Mouse (Mus musculus) lung, postnatal 0 days (tissue): ENCODE results near the gene Btbd2. TPM values are rescaled to one million over a fixed set of nuclear protein-coding genes. Genes with fewer than 3 reads are reported as not detected.
A peak's percentile ranks its signal among the peaks of the same experiment; 100 is the strongest.

Experiments used
- ATAC-seq: fragments of 200-750 bp; cut with Nextera tagmentation; 2 replicates; pipeline ENCODE4 v1.8.0; 2017; ENCODE audit warnings: moderate library complexity
- DNase-seq: peaks from one replicate; pipeline ENCODE4 v3.0.0-alpha.2; 2016; ENCODE audit warnings: low spot score
- H3K27ac ChIP-seq: fragments of 300-500 bp; sonication (generic); 2 replicates; pipeline ENCODE4 v1.5.1; 2014; ENCODE audit warnings: antibody characterized with exemption, mild to moderate bottlenecking, low read length, mixed read lengths
- H3K27me3 ChIP-seq: fragments of 300-500 bp; sonication (generic); replicated peaks from 2 replicates; pipeline ENCODE4 v1.6.1; 2014; ENCODE audit warnings: low read length, mixed read lengths; ENCODE audit not compliant: insufficient read depth
- H3K36me3 ChIP-seq: fragments of 300-500 bp; sonication (generic); 2 replicates; pipeline ENCODE4 v1.6.1; 2014; ENCODE audit warnings: low read length, mixed read lengths; ENCODE audit not compliant: insufficient read depth
- H3K4me1 ChIP-seq: fragments of 300-500 bp; sonication (generic); 2 replicates; pipeline ENCODE4 v1.6.1; 2014; ENCODE audit warnings: antibody characterized with exemption, low read depth, low read length, mixed read lengths; ENCODE audit not compliant: insufficient read depth
- H3K4me2 ChIP-seq: fragments of 300-500 bp; sonication (generic); replicated peaks from 2 replicates; pipeline ENCODE4 v1.6.1; 2014; ENCODE audit warnings: low read depth, mild to moderate bottlenecking, low read length, moderate library complexity, mixed read lengths
- H3K4me3 ChIP-seq: fragments of 300-500 bp; sonication (generic); 2 replicates; pipeline ENCODE4 v1.5.1; 2014; ENCODE audit warnings: low read depth, low read length
- H3K9ac ChIP-seq: fragments of 300-500 bp; sonication (generic); replicated peaks from 2 replicates; pipeline ENCODE4 v1.6.1; 2014; ENCODE audit warnings: low read depth, mild to moderate bottlenecking
- H3K9me3 ChIP-seq: fragments of 300-500 bp; sonication (generic); 2 replicates; pipeline ENCODE4 v1.6.1; 2016; ENCODE audit warnings: low read length, mixed read lengths
- CTCF ChIP-seq: IDR thresholded peaks from 2 replicates; pipeline ENCODE4 v1.5.1; 2016; ENCODE audit warnings: antibody characterized with exemption, mild to moderate bottlenecking
- EP300 ChIP-seq: IDR thresholded peaks from 2 replicates; pipeline ENCODE4 v1.6.1; 2016; ENCODE audit warnings: antibody characterized with exemption, mild to moderate bottlenecking, control low read depth
- WGBS: fragments of 180-500 bp; shearing (Covaris S2); extraction: QIAGEN DNeasy Blood & Tissue Kit; methylation state at CpG from one replicate; pipeline ENCODE4 v1.1.7; 2014; 5-methylcytosine and 5-hydroxymethylcytosine counted together
- polyA plus RNA-seq: library from polyadenylated mRNA; unstranded; fragments of >200 nt; fragmentation: Nextera tagmentation; extraction: Ambion mirVana; gene quantifications from 2 replicates; pipeline ENCODE4 v1.2.1, GENCODE M21; 2015

Gene Btbd2
- polyA plus RNA-seq, result 41.7 and 42.9 TPM in 2 replicates

GRCm38 (mm10) chr10:80656863-80657623 lies at the start of gene Btbd2:
Gene Btbd2 (minus strand): TSS chr10:80657071.
- H3K4me2 ChIP-seq, result peak within 1 kb of the TSS; percentile 97
- WGBS, result 21% methylated on average over 15 of the region's 15 CpGs
- H3K36me3 ChIP-seq, result no peaks in the 10 kb centered on the region
- H3K9ac ChIP-seq, result peak within 1 kb of the TSS; percentile 89
- H3K27ac ChIP-seq, result peak within 1 kb of the TSS; percentile 84
- TF ChIP-seq EP300, result no peak
- TF ChIP-seq CTCF, result no peak
- no peaks in the 10 kb centered on the region for H3K27me3 ChIP-seq
- no peaks in the 10 kb centered on the region for H3K9me3 ChIP-seq
- DNase-seq (peak; percentile 57), ATAC-seq (peak; percentile 20)
- peaks cover 5% of the 10 kb centered on the region; the same call in 1 of the 2 replicates for H3K4me1 ChIP-seq
- H3K4me3 ChIP-seq, result peak within 1 kb of the TSS; percentile 87

DNA sequence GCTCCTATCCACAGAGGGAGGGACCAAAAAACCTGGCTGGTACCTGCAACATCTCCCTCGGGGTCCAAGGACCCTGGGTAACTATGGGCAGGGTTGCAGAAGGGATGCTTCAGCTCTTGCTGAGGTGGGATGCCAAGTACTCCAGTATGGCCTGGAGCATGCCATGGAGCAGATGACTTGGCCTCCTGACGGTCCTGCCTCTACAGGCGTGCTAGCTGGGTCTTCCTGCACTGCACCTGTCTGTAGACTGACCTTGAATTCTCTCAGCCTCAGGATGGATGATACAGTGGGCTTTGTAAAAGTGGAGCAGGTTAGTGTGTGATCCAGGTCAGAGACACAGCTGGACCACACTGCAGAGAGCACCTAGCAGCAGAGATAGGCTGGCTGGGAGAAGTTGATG lies 48.6 kb upstream of the Btbd2 start:
- WGBS, result 82% methylated on average over 3 of the region's 3 CpGs
- no peaks in the 10 kb centered on the region for H3K27me3 ChIP-seq
- H3K9me3 ChIP-seq, result no peaks in the 10 kb centered on the region
- H3K4me3 ChIP-seq, result no peak overlapping the region
- ATAC-seq, result no peak
- H3K9ac ChIP-seq, result no peak overlapping the region
- TF ChIP-seq EP300 (no peak), CTCF (no peak)
- H3K4me1 ChIP-seq, result peaks cover 12% of the 10 kb centered on the region
- H3K36me3 ChIP-seq, result peaks cover 31% of the 10 kb centered on the region
- DNase-seq, result no peak
- no peak overlapping the region for H3K4me2 ChIP-seq
- no peak overlapping the region for H3K27ac ChIP-seq

DNA sequence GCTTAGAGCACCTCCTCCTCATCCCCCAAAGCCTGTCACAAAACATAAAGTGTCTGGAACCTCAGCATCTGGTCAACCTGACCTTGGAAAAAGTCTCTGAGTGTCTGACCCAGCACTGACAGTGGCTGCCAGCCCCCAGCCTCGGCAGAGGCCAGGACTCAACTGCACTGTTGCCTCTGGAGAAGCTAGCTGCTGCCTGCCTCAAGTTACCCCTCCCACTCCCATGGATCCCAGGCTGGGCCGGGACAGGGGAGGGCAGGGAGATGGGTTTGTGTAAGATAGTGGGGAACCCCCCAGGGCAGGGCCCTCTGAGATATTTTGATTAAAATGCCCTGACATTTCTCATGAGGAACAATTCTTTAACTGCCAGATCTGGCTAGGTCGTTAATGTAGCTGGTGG lies 48.2 kb upstream of the Btbd2 start:
- Histone ChIP-seq H3K9me3 (no peaks in the 10 kb centered on the region), H3K4me2 (no peak overlapping the region), H3K4me1 (peaks cover 13% of the 10 kb centered on the region), H3K27me3 (no peaks in the 10 kb centered on the region), H3K9ac (no peak overlapping the region), H3K4me3 (no peak overlapping the region), H3K36me3 (peaks cover 28% of the 10 kb centered on the region), H3K27ac (no peak overlapping the region)
- 48% methylated on average over 3 of the region's 3 CpGs for WGBS
- TF ChIP-seq EP300 (no peak), CTCF (no peak)
- DNase-seq, result no peak
- ATAC-seq, result no peak

GRCm38 (mm10) chr10:80704418-80704817 lies 47.5 kb upstream of the Btbd2 start:
- no peak overlapping the region for H3K27ac ChIP-seq
- no peaks in the 10 kb centered on the region for H3K9me3 ChIP-seq
- peaks cover 15% of the 10 kb centered on the region for H3K4me1 ChIP-seq
- H3K36me3 ChIP-seq, result peaks cover 22% of the 10 kb centered on the region
- H3K4me3 ChIP-seq, result no peak overlapping the region
- no peak overlapping the region for H3K9ac ChIP-seq
- H3K27me3 ChIP-seq, result no peaks in the 10 kb centered on the region
- DNase-seq (no peak), ATAC-seq (no peak)
- no peak for TF ChIP-seq CTCF
- H3K4me2 ChIP-seq, result no peak overlapping the region
- 70% methylated on average over 5 of the region's 5 CpGs for WGBS

DNA sequence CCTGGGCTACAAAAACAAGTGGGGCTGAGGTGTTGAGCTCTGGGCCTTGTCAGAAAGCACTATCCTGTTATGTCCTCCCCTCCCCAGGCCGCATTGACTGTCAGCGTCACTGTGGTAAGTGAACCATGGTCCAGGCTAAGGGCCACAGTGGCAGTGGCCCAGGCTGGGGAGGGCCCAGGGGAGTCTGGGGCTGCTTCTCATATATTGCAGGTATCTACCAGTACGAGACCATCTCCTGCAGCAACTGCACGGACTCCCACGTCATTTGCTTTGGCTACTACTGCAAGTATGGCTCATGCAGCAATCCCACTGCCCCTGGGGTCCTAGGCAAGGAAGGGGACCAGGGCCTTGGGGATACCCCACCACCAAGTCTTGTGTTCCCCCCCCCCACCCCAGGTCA lies 46.8 kb upstream of the Btbd2 start:
- ATAC-seq (no peak), DNase-seq (no peak)
- Histone ChIP-seq H3K9ac (0 out of 2 replicates have a peak overlapping the region, but pooled peaks have one; percentile 33), H3K4me3 (no peak overlapping the region), H3K27ac (no peak overlapping the region), H3K27me3 (no peaks in the 10 kb centered on the region), H3K9me3 (no peaks in the 10 kb centered on the region), H3K4me2 (peak overlapping the region; percentile 64), H3K36me3 (peaks cover 14% of the 10 kb centered on the region), H3K4me1 (peaks cover 15% of the 10 kb centered on the region)
- WGBS, result 80% methylated on average over 5 of the region's 5 CpGs
- no peak for TF ChIP-seq CTCF
- no peak for TF ChIP-seq EP300

DNA sequence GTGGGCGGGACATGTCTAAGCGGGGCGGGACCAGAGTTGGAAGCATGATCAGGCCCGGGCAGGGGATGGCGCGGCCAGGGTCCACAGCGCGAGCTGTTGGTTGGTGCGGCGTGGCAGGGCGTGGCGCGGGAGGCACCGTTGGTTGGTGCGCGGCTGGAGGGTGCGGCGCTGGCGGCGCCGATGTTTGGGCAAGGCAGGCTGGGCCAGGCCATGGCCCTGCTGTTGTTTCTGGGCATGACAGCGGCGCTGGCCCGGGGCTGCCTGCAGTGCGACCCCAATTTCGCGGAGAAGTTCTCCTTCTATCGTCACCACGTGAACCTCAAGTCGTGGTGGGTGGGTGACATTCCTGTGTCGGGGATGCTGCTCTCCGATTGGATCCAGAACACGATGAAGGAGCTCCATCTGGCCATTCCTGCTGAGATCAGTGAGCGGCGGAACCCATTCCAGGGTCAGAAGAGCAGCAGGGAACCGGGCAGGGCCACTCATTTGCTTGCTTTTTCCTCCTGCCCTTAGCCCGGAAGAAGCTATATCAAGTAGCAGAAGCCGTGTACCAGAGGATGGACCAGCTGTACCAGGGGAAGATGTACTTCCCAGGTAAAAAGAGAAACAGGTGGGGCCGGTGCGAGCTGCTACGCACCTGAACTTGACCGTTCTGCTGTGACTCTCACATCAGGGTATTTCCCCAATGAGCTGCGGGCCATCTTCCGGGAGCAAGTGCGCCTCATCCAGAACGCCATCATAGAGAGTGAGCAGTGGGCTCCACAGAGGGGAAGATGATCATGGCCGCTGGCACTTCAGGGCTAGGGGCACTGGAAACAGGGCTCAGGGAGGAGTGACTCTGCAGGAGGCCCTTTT lies 45.9 kb upstream of the Btbd2 start:
- Histone ChIP-seq H3K4me1 (peaks cover 15% of the 10 kb centered on the region), H3K36me3 (peaks cover 6% of the 10 kb centered on the region), H3K27me3 (no peaks in the 10 kb centered on the region), H3K4me3 (peak overlapping the region; percentile 43), H3K9ac (peak overlapping the region; percentile 33), H3K4me2 (peak overlapping the region; percentile 64), H3K9me3 (no peaks in the 10 kb centered on the region), H3K27ac (peak overlapping the region; percentile 89)
- DNase-seq (peak; percentile 98), ATAC-seq (peak; percentile 87)
- TF ChIP-seq EP300 (no peak), CTCF (peak; percentile 29)
- WGBS, result 2% methylated on average over 47 of the region's 47 CpGs
